Mouse (Mus musculus): ENCODE measurements at regions not wholly inside any gene's neighbourhood (a gene's known extent, or its start where the extent isn't known, plus 50 kb on each side); places are given as distances from the start of the nearest gene placed in this dataset.

DNA sequence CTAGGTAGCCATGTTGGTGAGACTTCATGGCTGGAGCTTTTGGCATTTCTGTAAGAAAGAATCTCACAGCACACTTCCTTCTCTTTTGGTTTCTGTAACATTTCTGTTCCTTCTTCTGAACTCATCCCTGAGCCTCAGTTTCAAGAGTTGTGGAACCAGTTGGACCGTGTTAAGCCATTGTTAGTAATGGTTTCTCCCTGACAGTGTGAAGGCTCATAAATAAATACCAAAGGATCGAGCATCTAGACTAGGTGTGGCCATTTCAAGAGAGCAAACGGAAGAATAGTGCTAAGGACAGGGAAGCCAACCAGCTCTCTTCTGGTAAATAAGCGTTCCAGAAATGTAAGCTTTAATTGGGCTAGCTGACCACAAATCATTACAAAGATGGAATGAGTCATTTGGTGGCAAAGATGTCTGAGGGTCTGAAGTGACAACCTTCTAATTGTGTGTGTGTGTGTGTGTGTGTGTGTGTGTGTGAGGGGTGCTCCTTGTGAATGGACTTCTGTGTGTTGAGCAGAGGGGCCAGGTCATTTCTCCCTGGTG, 71.7 kb upstream of the Cdkn2b start:
- Histone ChIP-seq H3K9ac (replicated peaks; ENCODE audit: low read depth, low read length) (no peak overlapping the region), H3K27ac (ENCODE audit: low read depth) (no peak overlapping the region), H3K9me3 (replicated peaks; ENCODE audit: control insufficient read depth, low read length) (no peaks in the 10 kb centered on the region), H3K4me1 (ENCODE audit: control insufficient read depth, insufficient read depth) (no peaks in the 10 kb centered on the region), H3K36me3 (replicated peaks; ENCODE audit: control insufficient read depth, insufficient read depth, low read length) (no peaks in the 10 kb centered on the region), H3K4me2 (ENCODE audit: low read depth, low read length) (no peak overlapping the region), H3K27me3 (ENCODE audit: control insufficient read depth, insufficient read depth, low read length) (no peaks in the 10 kb centered on the region), H3K4me3 (ENCODE audit: low read depth, low read length) (no peak overlapping the region)
- ATAC-seq (ENCODE audit: insufficient read depth, low read depth) (no peak), DNase-seq (ENCODE audit: low spot score) (no peak)
- WGBS = 79% methylated on average over 4 of the region's 4 CpGs
- TF ChIP-seq EP300 (IDR thresholded peaks at IDR 0.05; ENCODE audit: low read depth) (no peak), CTCF (IDR thresholded peaks at IDR 0.05; ENCODE audit: low read depth) (no peak)

DNA sequence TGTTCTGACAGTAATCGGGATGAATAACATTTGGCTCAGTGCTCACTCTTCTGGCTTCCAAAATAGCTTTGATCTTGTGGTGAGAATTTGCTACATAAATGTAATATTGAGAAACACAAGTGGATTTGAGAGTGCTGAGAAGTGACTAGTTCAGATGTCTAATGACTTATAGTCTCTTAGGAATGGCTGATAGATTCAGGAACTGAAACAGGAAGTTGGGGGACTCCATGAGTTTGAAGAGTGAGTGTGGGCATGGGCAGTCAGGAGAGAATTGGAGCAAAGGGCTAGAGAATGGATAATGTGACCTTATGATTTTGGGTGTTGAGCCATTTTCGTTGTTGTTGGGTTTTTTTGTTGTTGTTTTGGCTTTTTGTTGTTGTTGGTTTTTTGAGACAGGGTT, 70.9 kb upstream of the Cdkn2b start:
- H3K4me2 ChIP-seq (ENCODE audit: low read depth, low read length) = no peak overlapping the region
- H3K9me3 ChIP-seq (replicated peaks; ENCODE audit: control insufficient read depth, low read length) = no peaks in the 10 kb centered on the region
- WGBS = 80% methylated on average over 2 of the region's 2 CpGs
- no peaks in the 10 kb centered on the region for H3K27me3 ChIP-seq (ENCODE audit: control insufficient read depth, insufficient read depth, low read length)
- no peaks in the 10 kb centered on the region for H3K4me1 ChIP-seq (ENCODE audit: control insufficient read depth, insufficient read depth)
- H3K36me3 ChIP-seq (replicated peaks; ENCODE audit: control insufficient read depth, insufficient read depth, low read length) = no peaks in the 10 kb centered on the region
- no peak for ATAC-seq (ENCODE audit: insufficient read depth, low read depth)
- H3K9ac ChIP-seq (replicated peaks; ENCODE audit: low read depth, low read length) = no peak overlapping the region
- H3K4me3 ChIP-seq (ENCODE audit: low read depth, low read length) = no peak overlapping the region
- TF ChIP-seq EP300 (IDR thresholded peaks at IDR 0.05; ENCODE audit: low read depth) (no peak), CTCF (IDR thresholded peaks at IDR 0.05; ENCODE audit: low read depth) (no peak)
- no peak for DNase-seq (ENCODE audit: low spot score)
- no peak overlapping the region for H3K27ac ChIP-seq (ENCODE audit: low read depth)

DNA sequence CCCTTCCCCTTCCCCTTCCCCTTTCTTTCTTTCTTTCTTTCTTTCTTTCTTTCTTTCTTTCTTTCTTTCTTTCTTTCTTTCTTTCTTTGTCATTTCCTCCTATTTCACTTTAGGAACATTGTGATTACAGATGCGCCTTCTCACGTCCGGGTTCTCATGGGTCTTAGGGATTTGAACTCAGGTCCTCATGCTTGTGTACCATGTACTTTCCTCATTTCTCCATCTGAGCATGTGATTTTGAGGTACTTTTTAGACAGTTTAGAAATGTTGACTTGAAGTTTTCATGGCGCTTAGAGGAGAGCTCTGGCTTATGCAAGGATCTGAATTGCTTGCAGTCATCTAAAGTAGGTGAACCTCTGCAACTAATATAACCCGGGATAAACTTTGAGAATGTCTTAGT, 70.2 kb upstream of the Cdkn2b start:
- H3K4me1 ChIP-seq (ENCODE audit: control insufficient read depth, insufficient read depth) = no peaks in the 10 kb centered on the region
- no peak for ATAC-seq (ENCODE audit: insufficient read depth, low read depth)
- WGBS = 84% methylated on average over 5 of the region's 5 CpGs

DNA sequence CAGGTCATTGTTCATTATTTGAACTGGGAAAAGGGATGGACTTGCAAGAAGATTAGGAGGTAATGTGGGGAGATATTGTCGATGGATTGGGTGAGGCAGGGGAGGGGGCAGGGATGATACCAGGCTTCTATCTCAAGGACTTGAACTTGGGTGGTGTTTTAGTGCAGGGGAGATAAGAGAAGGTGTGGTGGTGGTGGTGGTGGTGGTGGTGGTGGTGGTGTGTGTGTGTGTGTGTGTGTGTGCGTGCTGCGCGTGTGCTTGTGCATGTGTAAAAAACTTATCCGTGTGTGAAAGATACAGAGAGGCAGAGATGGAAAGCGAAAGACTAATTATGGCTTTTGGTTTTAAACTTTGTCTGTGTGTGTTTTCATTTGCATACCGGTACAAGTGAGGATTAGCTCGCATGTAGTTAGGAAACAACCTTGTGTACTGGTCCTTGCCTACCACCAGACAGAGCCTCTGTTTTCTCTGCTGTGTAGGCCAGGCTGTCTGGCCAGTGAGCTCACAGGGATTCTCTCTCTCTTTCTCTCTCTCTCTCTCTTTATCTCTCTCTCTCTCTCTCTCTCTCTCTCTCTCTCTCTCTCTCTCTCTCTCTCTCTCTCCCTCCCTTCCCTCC, 69.6 kb upstream of the Cdkn2b start:
- H3K36me3 ChIP-seq (replicated peaks; ENCODE audit: control insufficient read depth, insufficient read depth, low read length) = no peaks in the 10 kb centered on the region
- TF ChIP-seq EP300 (IDR thresholded peaks at IDR 0.05; ENCODE audit: low read depth) (no peak), CTCF (IDR thresholded peaks at IDR 0.05; ENCODE audit: low read depth) (no peak)
- WGBS = 81% methylated on average over 8 of the region's 8 CpGs

More for the DNA sequence above, 70.2 kb upstream of the Cdkn2b start:
- no peak for DNase-seq (ENCODE audit: low spot score)
- Histone ChIP-seq H3K36me3 (replicated peaks; ENCODE audit: control insufficient read depth, insufficient read depth, low read length) (no peaks in the 10 kb centered on the region), H3K27ac (ENCODE audit: low read depth) (no peak overlapping the region), H3K4me3 (ENCODE audit: low read depth, low read length) (no peak overlapping the region), H3K4me2 (ENCODE audit: low read depth, low read length) (no peak overlapping the region), H3K27me3 (ENCODE audit: control insufficient read depth, insufficient read depth, low read length) (no peaks in the 10 kb centered on the region), H3K9ac (replicated peaks; ENCODE audit: low read depth, low read length) (no peak overlapping the region), H3K9me3 (replicated peaks; ENCODE audit: control insufficient read depth, low read length) (no peaks in the 10 kb centered on the region)
- TF ChIP-seq EP300 (IDR thresholded peaks at IDR 0.05; ENCODE audit: low read depth) = no peak

DNA sequence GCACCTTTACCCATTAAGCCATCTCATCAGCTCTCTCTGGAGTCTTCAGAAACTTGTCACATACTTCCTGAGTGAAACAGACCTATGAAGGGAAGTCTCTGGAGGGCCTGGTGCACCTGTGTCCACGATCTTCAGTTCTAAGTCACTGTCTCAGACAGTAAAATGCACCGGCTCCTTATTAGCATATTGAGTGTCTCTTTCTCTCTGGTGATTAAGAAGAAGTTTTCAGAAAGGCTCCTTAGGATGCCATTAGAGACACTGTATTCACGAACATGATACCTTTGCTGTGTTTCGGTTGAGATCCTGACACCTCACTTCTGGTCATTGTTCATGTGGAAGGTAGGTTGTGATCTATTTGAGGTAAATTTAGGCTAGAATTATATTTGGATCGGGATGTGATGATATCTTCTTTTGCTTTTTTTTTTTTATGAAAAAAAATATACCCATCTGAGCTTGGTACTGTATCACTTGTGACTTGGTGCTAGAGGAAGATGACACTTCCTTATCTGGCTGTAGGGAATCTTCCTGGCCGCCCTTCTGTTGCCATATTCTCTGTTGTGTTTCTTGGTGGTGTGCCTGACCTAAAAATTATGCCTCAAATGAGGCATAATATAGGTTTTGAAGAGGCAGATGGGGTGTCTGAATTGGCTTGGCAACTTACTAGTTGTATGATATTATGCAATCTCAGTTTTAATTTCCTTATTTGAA, 68.9 kb upstream of the Cdkn2b start:
- WGBS = 75% methylated on average over 6 of the region's 6 CpGs
- Histone ChIP-seq H3K27me3 (ENCODE audit: control insufficient read depth, insufficient read depth, low read length) (no peaks in the 10 kb centered on the region), H3K9ac (replicated peaks; ENCODE audit: low read depth, low read length) (no peak overlapping the region), H3K4me1 (ENCODE audit: control insufficient read depth, insufficient read depth) (no peaks in the 10 kb centered on the region), H3K27ac (ENCODE audit: low read depth) (no peak overlapping the region), H3K4me2 (ENCODE audit: low read depth, low read length) (no peak overlapping the region), H3K36me3 (replicated peaks; ENCODE audit: control insufficient read depth, insufficient read depth, low read length) (no peaks in the 10 kb centered on the region), H3K9me3 (replicated peaks; ENCODE audit: control insufficient read depth, low read length) (no peaks in the 10 kb centered on the region), H3K4me3 (ENCODE audit: low read depth, low read length) (no peak overlapping the region)
- no peak for DNase-seq (ENCODE audit: low spot score)
- TF ChIP-seq EP300 (IDR thresholded peaks at IDR 0.05; ENCODE audit: low read depth) (no peak), CTCF (IDR thresholded peaks at IDR 0.05; ENCODE audit: low read depth) (no peak)
- no peak for ATAC-seq (ENCODE audit: insufficient read depth, low read depth)

More for the DNA sequence above, 69.6 kb upstream of the Cdkn2b start:
- ATAC-seq (ENCODE audit: insufficient read depth, low read depth) (no peak), DNase-seq (ENCODE audit: low spot score) (no peak)
- no peak overlapping the region for H3K9ac ChIP-seq (replicated peaks; ENCODE audit: low read depth, low read length)
- H3K4me1 ChIP-seq (ENCODE audit: control insufficient read depth, insufficient read depth) = no peaks in the 10 kb centered on the region
- H3K27me3 ChIP-seq (ENCODE audit: control insufficient read depth, insufficient read depth, low read length) = no peaks in the 10 kb centered on the region
- no peak overlapping the region for H3K4me2 ChIP-seq (ENCODE audit: low read depth, low read length)
- no peak overlapping the region for H3K4me3 ChIP-seq (ENCODE audit: low read depth, low read length)
- no peaks in the 10 kb centered on the region for H3K9me3 ChIP-seq (replicated peaks; ENCODE audit: control insufficient read depth, low read length)
- no peak overlapping the region for H3K27ac ChIP-seq (ENCODE audit: low read depth)
